Mouse (Mus musculus): Measurements from ENCODE around the gene Irf2bpl. TPM values are rescaled to one million over a fixed set of nuclear protein-coding genes. Genes with fewer than 3 reads are reported as not detected.
A peak's percentile ranks its signal among the peaks of the same experiment; 100 is the strongest.

Irf2bpl gene
- 18.9 and 26.9 TPM in 2 replicates for polyA plus RNA-seq (2014; fragmentation: Nextera tagmentation; extraction: Ambion mirVana)

GRCm38 (mm10) chr12:86884197-86885058 lies at the start of gene Irf2bpl:
Gene Irf2bpl (minus strand): TSS chr12:86884798.
- peak; percentile 85 for ATAC-seq (replicated peaks; ENCODE audit: insufficient number of reproducible peaks, low FRiP score, low TSS enrichment)
- Histone ChIP-seq H3K27me3 (ENCODE audit: control insufficient read depth, insufficient read depth, low read length) (no peaks in the 10 kb centered on the region), H3K4me2 (peak within 1 kb of the TSS; percentile 96), H3K9me3 (replicated peaks; ENCODE audit: control insufficient read depth, low read length) (no peaks in the 10 kb centered on the region), H3K36me3 (ENCODE audit: control insufficient read depth, insufficient read depth, low read length) (0 out of 2 replicates have a peak, but pooled peaks cover 4% of the 10 kb centered on the region), H3K4me3 (ENCODE audit: low read depth, low read length) (peak within 1 kb of the TSS; percentile 98), H3K4me1 (ENCODE audit: control insufficient read depth, insufficient read depth, low read length) (peaks cover 49% of the 10 kb centered on the region), H3K27ac (ENCODE audit: low read depth, low read length) (peak within 1 kb of the TSS; percentile 100), H3K9ac (ENCODE audit: low read depth, low read length) (peak within 1 kb of the TSS; percentile 96)
- WGBS (ENCODE audit: insufficient replicate concordance), result under 1% methylated on average over 59 of the region's 82 CpGs

GRCm38 (mm10) chr12:86932575-86932952 lies 48.0 kb upstream of the Irf2bpl start:
- Histone ChIP-seq H3K36me3 (ENCODE audit: control insufficient read depth, insufficient read depth, low read length) (no peaks in the 10 kb centered on the region), H3K4me1 (ENCODE audit: control insufficient read depth, insufficient read depth, low read length) (peaks cover 5% of the 10 kb centered on the region; the same call in 1 of the 2 replicates), H3K4me3 (ENCODE audit: low read depth, low read length) (no peak overlapping the region), H3K9me3 (replicated peaks; ENCODE audit: control insufficient read depth, low read length) (no peaks in the 10 kb centered on the region; the same call in 1 of the 2 replicates), H3K27me3 (ENCODE audit: control insufficient read depth, insufficient read depth, low read length) (no peaks in the 10 kb centered on the region), H3K4me2 (no peak overlapping the region), H3K9ac (ENCODE audit: low read depth, low read length) (no peak overlapping the region), H3K27ac (ENCODE audit: low read depth, low read length) (no peak overlapping the region)
- 42% methylated on average over 6 of the region's 6 CpGs for WGBS (ENCODE audit: insufficient replicate concordance)
- no peak for ATAC-seq (replicated peaks; ENCODE audit: insufficient number of reproducible peaks, low FRiP score, low TSS enrichment)

- Histone ChIP-seq H3K4me2 (no peak overlapping the region), H3K4me3 (ENCODE audit: low read depth, low read length) (no peak overlapping the region), H3K9ac (ENCODE audit: low read depth, low read length) (no peak overlapping the region; the same call in 1 of the 2 replicates), H3K9me3 (replicated peaks; ENCODE audit: control insufficient read depth, low read length) (no peaks in the 10 kb centered on the region; the same call in 1 of the 2 replicates), H3K36me3 (ENCODE audit: control insufficient read depth, insufficient read depth, low read length) (no peaks in the 10 kb centered on the region), H3K27me3 (ENCODE audit: control insufficient read depth, insufficient read depth, low read length) (no peaks in the 10 kb centered on the region), H3K4me1 (ENCODE audit: control insufficient read depth, insufficient read depth, low read length) (peaks cover 5% of the 10 kb centered on the region; the same call in 1 of the 2 replicates), H3K27ac (ENCODE audit: low read depth, low read length) (no peak overlapping the region)
- 0 out of 2 replicates have a peak, but pooled peaks have one; percentile 31 for ATAC-seq (replicated peaks; ENCODE audit: insufficient number of reproducible peaks, low FRiP score, low TSS enrichment)
- WGBS (ENCODE audit: insufficient replicate concordance), result 17% methylated on average over 7 of the region's 7 CpGs
Measured at GRCm38 (mm10) chr12:86931919-86932574, 47.4 kb upstream of the Irf2bpl start.

- no peak overlapping the region for H3K4me3 ChIP-seq (ENCODE audit: low read depth, low read length)
- no peaks in the 10 kb centered on the region for H3K27me3 ChIP-seq (ENCODE audit: control insufficient read depth, insufficient read depth, low read length)
- WGBS (ENCODE audit: insufficient replicate concordance), result 74% methylated on average over 6 of the region's 6 CpGs
- no peak overlapping the region for H3K4me2 ChIP-seq
- no peaks in the 10 kb centered on the region for H3K36me3 ChIP-seq (ENCODE audit: control insufficient read depth, insufficient read depth, low read length)
- peaks cover 5% of the 10 kb centered on the region; the same call in 1 of the 2 replicates for H3K4me1 ChIP-seq (ENCODE audit: control insufficient read depth, insufficient read depth, low read length)
- ATAC-seq (replicated peaks; ENCODE audit: insufficient number of reproducible peaks, low FRiP score, low TSS enrichment), result no peak
- H3K9me3 ChIP-seq (replicated peaks; ENCODE audit: control insufficient read depth, low read length), result no peaks in the 10 kb centered on the region; the same call in 1 of the 2 replicates
- H3K9ac ChIP-seq (ENCODE audit: low read depth, low read length), result no peak overlapping the region
- H3K27ac ChIP-seq (ENCODE audit: low read depth, low read length), result no peak overlapping the region
Measured at GRCm38 (mm10) chr12:86930934-86931729, 46.5 kb upstream of the Irf2bpl start.

- Histone ChIP-seq H3K27ac (ENCODE audit: low read depth, low read length) (no peak overlapping the region), H3K36me3 (ENCODE audit: control insufficient read depth, insufficient read depth, low read length) (no peaks in the 10 kb centered on the region), H3K9me3 (replicated peaks; ENCODE audit: control insufficient read depth, low read length) (no peaks in the 10 kb centered on the region; the same call in 1 of the 2 replicates), H3K4me1 (ENCODE audit: control insufficient read depth, insufficient read depth, low read length) (peaks cover 2% of the 10 kb centered on the region; the same call in 1 of the 2 replicates), H3K9ac (ENCODE audit: low read depth, low read length) (no peak overlapping the region), H3K27me3 (ENCODE audit: control insufficient read depth, insufficient read depth, low read length) (no peaks in the 10 kb centered on the region), H3K4me2 (no peak overlapping the region), H3K4me3 (ENCODE audit: low read depth, low read length) (no peak overlapping the region)
- ATAC-seq (replicated peaks; ENCODE audit: insufficient number of reproducible peaks, low FRiP score, low TSS enrichment), result no peak
- WGBS (ENCODE audit: insufficient replicate concordance), result 9% methylated on average over 5 of the region's 5 CpGs
Measured at GRCm38 (mm10) chr12:86923837-86924236, 39.2 kb upstream of the Irf2bpl start.

GRCm38 (mm10) chr12:86918983-86919722 lies 34.6 kb upstream of the Irf2bpl start:
- peaks cover 17% of the 10 kb centered on the region for H3K4me1 ChIP-seq (ENCODE audit: control insufficient read depth, insufficient read depth, low read length)
- H3K9me3 ChIP-seq (replicated peaks; ENCODE audit: control insufficient read depth, low read length), result no peaks in the 10 kb centered on the region
- H3K27ac ChIP-seq (ENCODE audit: low read depth, low read length), result no peak overlapping the region
- no peaks in the 10 kb centered on the region for H3K27me3 ChIP-seq (ENCODE audit: control insufficient read depth, insufficient read depth, low read length)
- 77% methylated on average over 17 of the region's 17 CpGs for WGBS (ENCODE audit: insufficient replicate concordance)
- H3K36me3 ChIP-seq (ENCODE audit: control insufficient read depth, insufficient read depth, low read length), result no peaks in the 10 kb centered on the region
- H3K9ac ChIP-seq (ENCODE audit: low read depth, low read length), result no peak overlapping the region
- no peak overlapping the region for H3K4me2 ChIP-seq
- no peak for ATAC-seq (replicated peaks; ENCODE audit: insufficient number of reproducible peaks, low FRiP score, low TSS enrichment)
- no peak overlapping the region for H3K4me3 ChIP-seq (ENCODE audit: low read depth, low read length)

- H3K4me3 ChIP-seq (ENCODE audit: low read depth, low read length), result no peak overlapping the region
- H3K4me2 ChIP-seq, result no peak overlapping the region
- no peak overlapping the region for H3K27ac ChIP-seq (ENCODE audit: low read depth, low read length)
- no peaks in the 10 kb centered on the region for H3K36me3 ChIP-seq (ENCODE audit: control insufficient read depth, insufficient read depth, low read length)
- H3K9ac ChIP-seq (ENCODE audit: low read depth, low read length), result no peak overlapping the region
- ATAC-seq (replicated peaks; ENCODE audit: insufficient number of reproducible peaks, low FRiP score, low TSS enrichment), result no peak
- peaks cover 17% of the 10 kb centered on the region for H3K4me1 ChIP-seq (ENCODE audit: control insufficient read depth, insufficient read depth, low read length)
- H3K27me3 ChIP-seq (ENCODE audit: control insufficient read depth, insufficient read depth, low read length), result no peaks in the 10 kb centered on the region
- WGBS (ENCODE audit: insufficient replicate concordance), result 36% methylated on average over 11 of the region's 11 CpGs
- H3K9me3 ChIP-seq (replicated peaks; ENCODE audit: control insufficient read depth, low read length), result no peaks in the 10 kb centered on the region
Measured at GRCm38 (mm10) chr12:86918361-86918967, 33.9 kb upstream of the Irf2bpl start.

All from heart, embryonic 11.5 days (tissue).